15 mouse cellular contexts compared by ENCODE assay signal in genomic region chr1:61143754-61144066, GRCm38 (mm10).
DNase-seq lines count a peak whose midpoint lies in the region; ATAC-seq and TF ChIP-seq lines count a peak whose summit lies in the region.
"Had no signal": no experiment of that assay in that cellular context is flagged by ENCODE, and none has a peak within 500 bp of the region (broad histone marks: within the 10 kb centered on the region; RNA-seq: fewer than 3 reads in every experiment).

No protein-coding gene starts in this region.

- H3K27ac ChIP-seq in forebrain, postnatal 0 days (ENCODE audit: low read depth, low read length), result 0 out of 2 replicates have a peak overlapping the region, but pooled peaks have one; percentile 29
- H3K27ac ChIP-seq in forebrain, embryonic 12.5 days, result no peak overlapping the region
- H3K27ac ChIP-seq in lung, embryonic 15.5 days, result no peak overlapping the region
- no peak overlapping the region for H3K27ac ChIP-seq in lung, postnatal 0 days (ENCODE audit: low read length)
- peak overlapping the region; percentile 60 for H3K27ac ChIP-seq in midbrain, embryonic 14.5 days (replicated peaks; ENCODE audit: low read depth, low read length)
- no peak overlapping the region for H3K27ac ChIP-seq in stomach, embryonic 16.5 days (ENCODE audit: low read length)
- H3K27ac ChIP-seq: embryonic facial prominence, embryonic 15.5 days; forebrain, embryonic 10.5 days; gastrocnemius, adult 2 months; liver, embryonic 12.5 days had no signal

- 52% methylated on average over 8 of the region's 8 CpGs for WGBS in forebrain, postnatal 0 days
- 58% methylated on average over 8 of the region's 8 CpGs for WGBS in forebrain, embryonic 12.5 days
- 32% methylated on average over 8 of the region's 8 CpGs for WGBS in lung, embryonic 15.5 days
- 47% methylated on average over 8 of the region's 8 CpGs for WGBS in lung, postnatal 0 days
- WGBS in midbrain, embryonic 14.5 days, result 15% methylated on average over 8 of the region's 8 CpGs
- 28% methylated on average over 8 of the region's 8 CpGs for WGBS in stomach, embryonic 16.5 days

- no peak overlapping the region for H3K4me3 ChIP-seq in forebrain, postnatal 0 days (ENCODE audit: low read depth, low read length)
- no peak overlapping the region for H3K4me3 ChIP-seq in forebrain, embryonic 12.5 days (replicated peaks)
- no peak overlapping the region for H3K4me3 ChIP-seq in lung, embryonic 15.5 days
- H3K4me3 ChIP-seq in lung, postnatal 0 days (ENCODE audit: low read depth, low read length), result no peak overlapping the region
- H3K4me3 ChIP-seq in midbrain, embryonic 14.5 days (replicated peaks; ENCODE audit: low read depth, low read length), result no peak overlapping the region
- no peak overlapping the region for H3K4me3 ChIP-seq in stomach, embryonic 16.5 days (replicated peaks; ENCODE audit: low read length)
- H3K4me3 ChIP-seq: embryonic facial prominence, embryonic 15.5 days; forebrain, embryonic 10.5 days; gastrocnemius, adult 2 months; liver, embryonic 12.5 days had no signal

- no peak for ATAC-seq in forebrain, postnatal 0 days
- ATAC-seq in forebrain, embryonic 12.5 days (ENCODE audit: low FRiP score), result no peak
- no peak for ATAC-seq in lung, embryonic 15.5 days (ENCODE audit: borderline replicate concordance, extremely low read depth, low FRiP score, low TSS enrichment)
- ATAC-seq in lung, postnatal 0 days, result no peak
- ATAC-seq in midbrain, embryonic 14.5 days (ENCODE audit: low FRiP score, low TSS enrichment), result no peak
- ATAC-seq in stomach, embryonic 16.5 days (ENCODE audit: insufficient read depth, low FRiP score), result no peak
- ATAC-seq: liver, embryonic 12.5 days had no signal

- no peak overlapping the region for H3K4me2 ChIP-seq in forebrain, postnatal 0 days (ENCODE audit: low read depth)
- H3K4me2 ChIP-seq in forebrain, embryonic 12.5 days, result no peak overlapping the region
- H3K4me2 ChIP-seq in lung, embryonic 15.5 days, result 0 out of 2 replicates have a peak overlapping the region, but pooled peaks have one; percentile 20
- no peak overlapping the region for H3K4me2 ChIP-seq in lung, postnatal 0 days (replicated peaks; ENCODE audit: low read depth, low read length)
- peak overlapping the region; percentile 23; the same call in 1 of the 2 replicates for H3K4me2 ChIP-seq in midbrain, embryonic 14.5 days (ENCODE audit: low read length)
- H3K4me2 ChIP-seq in stomach, embryonic 16.5 days (ENCODE audit: low read depth, low read length), result peak overlapping the region; percentile 40
- H3K4me2 ChIP-seq: embryonic facial prominence, embryonic 15.5 days; liver, embryonic 12.5 days had no signal

- no peak for TF ChIP-seq CTCF in forebrain, postnatal 0 days (IDR thresholded peaks at IDR 0.05; ENCODE audit: low read depth)
- TF ChIP-seq CTCF in lung, postnatal 0 days (IDR thresholded peaks at IDR 0.05), result no peak

- peak; percentile 38 for DNase-seq in forebrain, postnatal 0 days
- no peak for DNase-seq in lung, postnatal 0 days (ENCODE audit: low spot score)
- peak; percentile 61 for DNase-seq in midbrain, embryonic 14.5 days
- DNase-seq in left cerebral cortex, postnatal 4 days, result no peak
- no peak for DNase-seq in kidney, postnatal 14 days
- DNase-seq: gastrocnemius, adult 2 months; lung, postnatal 10 days; thymus, postnatal 25 days had no signal

- peaks cover 10% of the 10 kb centered on the region; the same call in 1 of the 2 replicates for H3K4me1 ChIP-seq in forebrain, postnatal 0 days (ENCODE audit: insufficient read depth)
- H3K4me1 ChIP-seq in forebrain, embryonic 12.5 days, result peaks cover 73% of the 10 kb centered on the region
- H3K4me1 ChIP-seq in lung, embryonic 15.5 days, result peaks cover 58% of the 10 kb centered on the region
- H3K4me1 ChIP-seq in lung, postnatal 0 days (ENCODE audit: insufficient read depth, low read depth, low read length), result peaks cover 2% of the 10 kb centered on the region; the same call in 1 of the 2 replicates
- peaks cover 56% of the 10 kb centered on the region for H3K4me1 ChIP-seq in midbrain, embryonic 14.5 days (ENCODE audit: control insufficient read depth, insufficient read depth, low read length)
- H3K4me1 ChIP-seq in stomach, embryonic 16.5 days (ENCODE audit: control insufficient read depth, insufficient read depth, low read length), result peaks cover 43% of the 10 kb centered on the region

- no peak for TF ChIP-seq EP300 in lung, postnatal 0 days (IDR thresholded peaks at IDR 0.05)

- no peaks in the 10 kb centered on the region for H3K9me3 ChIP-seq in forebrain, postnatal 0 days (ENCODE audit: low read length)
- no peaks in the 10 kb centered on the region for H3K9me3 ChIP-seq in forebrain, embryonic 12.5 days
- no peaks in the 10 kb centered on the region for H3K9me3 ChIP-seq in lung, embryonic 15.5 days
- H3K9me3 ChIP-seq in lung, postnatal 0 days (ENCODE audit: low read length), result no peaks in the 10 kb centered on the region
- no peaks in the 10 kb centered on the region for H3K9me3 ChIP-seq in midbrain, embryonic 14.5 days (ENCODE audit: control insufficient read depth, low read length)
- H3K9me3 ChIP-seq in stomach, embryonic 16.5 days (replicated peaks; ENCODE audit: control insufficient read depth, low read length), result no peaks in the 10 kb centered on the region
- H3K9me3 ChIP-seq: embryonic facial prominence, embryonic 15.5 days; forebrain, embryonic 10.5 days; liver, embryonic 12.5 days had no signal

- no peak overlapping the region for H3K9ac ChIP-seq in forebrain, postnatal 0 days
- H3K9ac ChIP-seq in forebrain, embryonic 12.5 days, result no peak overlapping the region
- H3K9ac ChIP-seq in lung, embryonic 15.5 days, result no peak overlapping the region
- H3K9ac ChIP-seq in lung, postnatal 0 days (replicated peaks; ENCODE audit: low read depth), result no peak overlapping the region
- H3K9ac ChIP-seq in midbrain, embryonic 14.5 days (replicated peaks; ENCODE audit: low read length), result 0 out of 2 replicates have a peak overlapping the region, but pooled peaks have one; percentile 10
- no peak overlapping the region for H3K9ac ChIP-seq in stomach, embryonic 16.5 days (ENCODE audit: low read length)
- H3K9ac ChIP-seq: embryonic facial prominence, embryonic 15.5 days; liver, embryonic 12.5 days had no signal

- H3K27me3 ChIP-seq in forebrain, postnatal 0 days (ENCODE audit: insufficient read depth, low read length), result no peaks in the 10 kb centered on the region
- H3K27me3 ChIP-seq in forebrain, embryonic 12.5 days, result peaks cover 10% of the 10 kb centered on the region
- no peaks in the 10 kb centered on the region for H3K27me3 ChIP-seq in lung, embryonic 15.5 days
- H3K27me3 ChIP-seq in lung, postnatal 0 days (replicated peaks; ENCODE audit: insufficient read depth, low read length), result no peaks in the 10 kb centered on the region
- H3K27me3 ChIP-seq in midbrain, embryonic 14.5 days (ENCODE audit: control insufficient read depth, insufficient read depth, low read length), result no peaks in the 10 kb centered on the region
- H3K27me3 ChIP-seq in stomach, embryonic 16.5 days (ENCODE audit: control insufficient read depth, insufficient read depth, low read length), result no peaks in the 10 kb centered on the region
- H3K27me3 ChIP-seq: CH12.LX; liver, embryonic 12.5 days had no signal

- intact Hi-C loops in left cerebral cortex, postnatal 4 days (cut with DNase I), result no loop called here

- no peaks in the 10 kb centered on the region for H3K36me3 ChIP-seq in forebrain, postnatal 0 days (ENCODE audit: insufficient read depth)
- no peaks in the 10 kb centered on the region for H3K36me3 ChIP-seq in forebrain, embryonic 12.5 days (replicated peaks)
- no peaks in the 10 kb centered on the region for H3K36me3 ChIP-seq in lung, embryonic 15.5 days
- H3K36me3 ChIP-seq in lung, postnatal 0 days (ENCODE audit: insufficient read depth, low read length), result no peaks in the 10 kb centered on the region
- H3K36me3 ChIP-seq in midbrain, embryonic 14.5 days (ENCODE audit: control insufficient read depth, insufficient read depth, low read length), result no peaks in the 10 kb centered on the region
- no peaks in the 10 kb centered on the region for H3K36me3 ChIP-seq in stomach, embryonic 16.5 days (ENCODE audit: control insufficient read depth, insufficient read depth, low read length)
- H3K36me3 ChIP-seq: embryonic facial prominence, embryonic 15.5 days; forebrain, embryonic 10.5 days; liver, embryonic 12.5 days had no signal

Comparison
In these comparisons a context has a peak if more than half of its experiments do, and no peak if none do; other contexts are left out.
1. H3K27ac ChIP-seq: peak in forebrain, postnatal 0 days (single experiment) and midbrain, embryonic 14.5 days (single experiment); none in forebrain, embryonic 12.5 days (single experiment), lung, embryonic 15.5 days (single experiment), lung, postnatal 0 days (single experiment) and stomach, embryonic 16.5 days (single experiment).
2. H3K4me2 ChIP-seq: peak in lung, embryonic 15.5 days (single experiment), midbrain, embryonic 14.5 days (single experiment) and stomach, embryonic 16.5 days (single experiment); none in forebrain, postnatal 0 days (single experiment), forebrain, embryonic 12.5 days (single experiment) and lung, postnatal 0 days (single experiment).
3. DNase-seq: peak in forebrain, postnatal 0 days (single experiment) and midbrain, embryonic 14.5 days (single experiment); none in lung, postnatal 0 days (single experiment), left cerebral cortex, postnatal 4 days (single experiment) and kidney, postnatal 14 days (single experiment).